Mouse (Mus musculus): ENCODE measurements around the gene Gapdhs.
"Not testable (repeated sequence)": the region's sequence is repeated elsewhere in the genome, so short reads cannot be mapped to it uniquely, and the experiment has no call there.

- not testable (repeated sequence) for TF ChIP-seq CTCF (IDR thresholded peaks at IDR 0.05; ENCODE audit: borderline replicate concordance, control insufficient read depth, extremely low read depth, insufficient read depth, low read length, poor library complexity); POLR2A (IDR thresholded peaks at IDR 0.05; ENCODE audit: control insufficient read depth, extremely low read depth, insufficient read depth, low read length, poor library complexity)
These were observed 13.3 kb downstream of the Gapdhs start for GRCm38 (mm10) chr7:30730064-30730722.
